Mouse (Mus musculus): ENCODE measurements around the gene Limch1.

GRCm38 (mm10) chr5:66815877-66816276 lies 70.2 kb downstream of the Limch1 start:
- TF ChIP-seq POLR2A (IDR thresholded peaks at IDR 0.05; ENCODE audit: insufficient read depth, low read length) (no peak), CTCF (IDR thresholded peaks at IDR 0.05; ENCODE audit: low read depth, low read length) (no peak), EP300 (IDR thresholded peaks at IDR 0.05; ENCODE audit: insufficient read depth, low read depth, low read length) (no peak)
